Mouse (Mus musculus): ENCODE data around the gene Mturn. TPM values are rescaled to one million over a fixed set of nuclear protein-coding genes. Genes with fewer than 3 reads are reported as not detected.

Gene Mturn
- polyA plus RNA-seq (2014; fragmentation: Nextera tagmentation; extraction: Ambion mirVana) = 91.3 and 110 TPM in 2 replicates

- Histone ChIP-seq H3K4me1 (ENCODE audit: control insufficient read depth, insufficient read depth, low read length) (peaks cover 12% of the 10 kb centered on the region), H3K9me3 (ENCODE audit: control insufficient read depth, low read length) (no peaks in the 10 kb centered on the region), H3K27me3 (ENCODE audit: control insufficient read depth, insufficient read depth, low read length) (no peaks in the 10 kb centered on the region), H3K9ac (replicated peaks; ENCODE audit: low read depth, low read length) (peak within 1 kb of the TSS; percentile 61), H3K4me2 (ENCODE audit: low read depth, low read length) (peak within 1 kb of the TSS; percentile 82), H3K36me3 (ENCODE audit: control insufficient read depth, insufficient read depth, low read length) (no peaks in the 10 kb centered on the region), H3K27ac (ENCODE audit: low read depth, low read length) (peak within 1 kb of the TSS; percentile 62), H3K4me3 (ENCODE audit: low read depth, low read length) (peak within 1 kb of the TSS; percentile 70)
- WGBS = 5% methylated on average over 48 of the region's 48 CpGs
- ATAC-seq (ENCODE audit: low read depth) = peak; percentile 97
These were observed at the start of gene Mturn for GRCm38 (mm10) chr6:54680891-54681745. Gene Mturn, plus strand, starts transcription at chr6:54681624.

GRCm38 (mm10) chr6:54639877-54640276 is 41.5 kb upstream of the Mturn start:
- Histone ChIP-seq H3K36me3 (ENCODE audit: control insufficient read depth, insufficient read depth, low read length) (peaks cover 9% of the 10 kb centered on the region; the same call in 1 of the 2 replicates), H3K27me3 (ENCODE audit: control insufficient read depth, insufficient read depth, low read length) (no peaks in the 10 kb centered on the region), H3K4me3 (ENCODE audit: low read depth, low read length) (no peak overlapping the region), H3K9me3 (ENCODE audit: control insufficient read depth, low read length) (no peaks in the 10 kb centered on the region), H3K9ac (replicated peaks; ENCODE audit: low read depth, low read length) (no peak overlapping the region), H3K4me2 (ENCODE audit: low read depth, low read length) (no peak overlapping the region), H3K4me1 (ENCODE audit: control insufficient read depth, insufficient read depth, low read length) (no peaks in the 10 kb centered on the region), H3K27ac (ENCODE audit: low read depth, low read length) (no peak overlapping the region)
- 87% methylated on average over 3 of the region's 3 CpGs for whole genome bisulfite sequencing
- no peak for ATAC-seq (ENCODE audit: low read depth)

- WGBS = 85% methylated on average over 2 of the region's 2 CpGs
- Histone ChIP-seq H3K27ac (ENCODE audit: low read depth, low read length) (no peak overlapping the region), H3K27me3 (ENCODE audit: control insufficient read depth, insufficient read depth, low read length) (no peaks in the 10 kb centered on the region), H3K9ac (replicated peaks; ENCODE audit: low read depth, low read length) (no peak overlapping the region), H3K4me1 (ENCODE audit: control insufficient read depth, insufficient read depth, low read length) (no peaks in the 10 kb centered on the region), H3K4me3 (ENCODE audit: low read depth, low read length) (no peak overlapping the region), H3K36me3 (ENCODE audit: control insufficient read depth, insufficient read depth, low read length) (peaks cover 5% of the 10 kb centered on the region; the same call in 1 of the 2 replicates), H3K4me2 (ENCODE audit: low read depth, low read length) (no peak overlapping the region), H3K9me3 (ENCODE audit: control insufficient read depth, low read length) (no peaks in the 10 kb centered on the region)
- ATAC-seq (ENCODE audit: low read depth) = no peak
These were observed 39.5 kb upstream of the Mturn start for GRCm38 (mm10) chr6:54641953-54642352.

- no peak overlapping the region for H3K4me2 ChIP-seq (ENCODE audit: low read depth, low read length)
- H3K27ac ChIP-seq (ENCODE audit: low read depth, low read length) = no peak overlapping the region
- no peak overlapping the region for H3K9ac ChIP-seq (replicated peaks; ENCODE audit: low read depth, low read length)
- 91% methylated on average over 4 of the region's 4 CpGs for WGBS
- H3K27me3 ChIP-seq (ENCODE audit: control insufficient read depth, insufficient read depth, low read length) = no peaks in the 10 kb centered on the region
- ATAC-seq (ENCODE audit: low read depth) = no peak
- peaks cover 3% of the 10 kb centered on the region; the same call in 1 of the 2 replicates for H3K36me3 ChIP-seq (ENCODE audit: control insufficient read depth, insufficient read depth, low read length)
- no peak overlapping the region for H3K4me3 ChIP-seq (ENCODE audit: low read depth, low read length)
- H3K4me1 ChIP-seq (ENCODE audit: control insufficient read depth, insufficient read depth, low read length) = no peaks in the 10 kb centered on the region
- no peaks in the 10 kb centered on the region for H3K9me3 ChIP-seq (ENCODE audit: control insufficient read depth, low read length)
These were observed 38.2 kb upstream of the Mturn start for GRCm38 (mm10) chr6:54643181-54643580.

GRCm38 (mm10) chr6:54655471-54656095 is 25.8 kb upstream of the Mturn start:
- Histone ChIP-seq H3K4me3 (ENCODE audit: low read depth, low read length) (no peak overlapping the region), H3K4me1 (ENCODE audit: control insufficient read depth, insufficient read depth, low read length) (no peaks in the 10 kb centered on the region), H3K27ac (ENCODE audit: low read depth, low read length) (no peak overlapping the region), H3K36me3 (ENCODE audit: control insufficient read depth, insufficient read depth, low read length) (no peaks in the 10 kb centered on the region), H3K27me3 (ENCODE audit: control insufficient read depth, insufficient read depth, low read length) (no peaks in the 10 kb centered on the region), H3K9ac (replicated peaks; ENCODE audit: low read depth, low read length) (no peak overlapping the region), H3K4me2 (ENCODE audit: low read depth, low read length) (no peak overlapping the region), H3K9me3 (ENCODE audit: control insufficient read depth, low read length) (no peaks in the 10 kb centered on the region)
- WGBS = 84% methylated on average over 11 of the region's 11 CpGs
- no peak for ATAC-seq (ENCODE audit: low read depth)

GRCm38 (mm10) chr6:54657861-54658260 is 23.6 kb upstream of the Mturn start:
- Histone ChIP-seq H3K9me3 (ENCODE audit: control insufficient read depth, low read length) (no peaks in the 10 kb centered on the region), H3K4me1 (ENCODE audit: control insufficient read depth, insufficient read depth, low read length) (no peaks in the 10 kb centered on the region), H3K4me2 (ENCODE audit: low read depth, low read length) (no peak overlapping the region), H3K36me3 (ENCODE audit: control insufficient read depth, insufficient read depth, low read length) (no peaks in the 10 kb centered on the region), H3K27ac (ENCODE audit: low read depth, low read length) (no peak overlapping the region), H3K9ac (replicated peaks; ENCODE audit: low read depth, low read length) (no peak overlapping the region), H3K4me3 (ENCODE audit: low read depth, low read length) (no peak overlapping the region), H3K27me3 (ENCODE audit: control insufficient read depth, insufficient read depth, low read length) (no peaks in the 10 kb centered on the region)
- WGBS = 92% methylated on average over 6 of the region's 6 CpGs
- no peak for ATAC-seq (ENCODE audit: low read depth)

- H3K9ac ChIP-seq (replicated peaks; ENCODE audit: low read depth, low read length) = no peak overlapping the region
- H3K9me3 ChIP-seq (ENCODE audit: control insufficient read depth, low read length) = no peaks in the 10 kb centered on the region
- no peak overlapping the region for H3K27ac ChIP-seq (ENCODE audit: low read depth, low read length)
- ATAC-seq (ENCODE audit: low read depth) = no peak
- H3K36me3 ChIP-seq (ENCODE audit: control insufficient read depth, insufficient read depth, low read length) = no peaks in the 10 kb centered on the region
- WGBS = 87% methylated on average over 6 of the region's 6 CpGs
- H3K4me1 ChIP-seq (ENCODE audit: control insufficient read depth, insufficient read depth, low read length) = no peaks in the 10 kb centered on the region
- no peak overlapping the region for H3K4me2 ChIP-seq (ENCODE audit: low read depth, low read length)
- no peaks in the 10 kb centered on the region for H3K27me3 ChIP-seq (ENCODE audit: control insufficient read depth, insufficient read depth, low read length)
- no peak overlapping the region for H3K4me3 ChIP-seq (ENCODE audit: low read depth, low read length)
These were observed 11.6 kb upstream of the Mturn start for GRCm38 (mm10) chr6:54669868-54670267.

- 47% methylated on average over 5 of the region's 5 CpGs for WGBS
- Histone ChIP-seq H3K36me3 (ENCODE audit: control insufficient read depth, insufficient read depth, low read length) (no peaks in the 10 kb centered on the region), H3K27me3 (ENCODE audit: control insufficient read depth, insufficient read depth, low read length) (no peaks in the 10 kb centered on the region), H3K9me3 (ENCODE audit: control insufficient read depth, low read length) (no peaks in the 10 kb centered on the region), H3K27ac (ENCODE audit: low read depth, low read length) (no peak overlapping the region), H3K4me1 (ENCODE audit: control insufficient read depth, insufficient read depth, low read length) (no peaks in the 10 kb centered on the region), H3K9ac (replicated peaks; ENCODE audit: low read depth, low read length) (no peak overlapping the region), H3K4me3 (ENCODE audit: low read depth, low read length) (no peak overlapping the region), H3K4me2 (ENCODE audit: low read depth, low read length) (no peak overlapping the region)
- no peak for ATAC-seq (ENCODE audit: low read depth)
These were observed 8.5 kb upstream of the Mturn start for GRCm38 (mm10) chr6:54672901-54673300.

GRCm38 (mm10) chr6:54679686-54680085 is 1.7 kb upstream of the Mturn start:
- 81% methylated on average over 5 of the region's 5 CpGs for WGBS
- ATAC-seq (ENCODE audit: low read depth) = no peak
- Histone ChIP-seq H3K27me3 (ENCODE audit: control insufficient read depth, insufficient read depth, low read length) (no peaks in the 10 kb centered on the region), H3K4me2 (ENCODE audit: low read depth, low read length) (no peak overlapping the region), H3K27ac (ENCODE audit: low read depth, low read length) (no peak overlapping the region), H3K4me3 (ENCODE audit: low read depth, low read length) (no peak overlapping the region), H3K4me1 (ENCODE audit: control insufficient read depth, insufficient read depth, low read length) (peaks cover 12% of the 10 kb centered on the region), H3K9me3 (ENCODE audit: control insufficient read depth, low read length) (no peaks in the 10 kb centered on the region), H3K36me3 (ENCODE audit: control insufficient read depth, insufficient read depth, low read length) (no peaks in the 10 kb centered on the region), H3K9ac (replicated peaks; ENCODE audit: low read depth, low read length) (no peak overlapping the region)

Measured in neural tube, embryonic 14.5 days (tissue).